Mouse (Mus musculus): ENCODE measurements around the gene Ttc27.

The Ttc27 gene

GRCm38 (mm10) chr17:74842603-74843002 is 125.1 kb downstream of the Ttc27 start:
- DNase-seq (ENCODE audit: low spot score), result no peak

DNA sequence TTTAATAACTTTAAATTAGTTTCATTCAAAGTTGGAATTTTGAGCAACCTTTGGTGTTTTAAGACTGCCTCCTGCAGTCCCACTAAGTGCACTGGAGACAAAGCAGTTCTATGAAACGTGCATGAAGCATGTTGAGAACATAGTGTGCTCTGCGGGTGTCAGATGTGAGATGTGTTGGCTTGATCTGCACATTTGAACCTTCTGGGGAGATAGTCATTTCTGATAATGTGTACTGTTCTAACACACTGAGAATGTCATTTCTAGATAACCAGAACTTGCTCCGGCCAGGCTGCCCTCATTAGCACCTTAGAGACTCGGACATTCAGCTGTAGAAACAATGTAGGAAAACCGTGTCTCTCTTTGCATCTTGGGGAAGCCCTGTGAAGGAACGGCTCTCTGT is 126.0 kb downstream of the Ttc27 start:
- no peak for DNase-seq (ENCODE audit: low spot score)

GRCm38 (mm10) chr17:74846031-74846891 is 128.7 kb downstream of the Ttc27 start:
- DNase-seq (ENCODE audit: low spot score), result no peak

- DNase-seq (ENCODE audit: low spot score), result no peak
Observed at GRCm38 (mm10) chr17:74850216-74850615, 132.7 kb downstream of the Ttc27 start.

DNA sequence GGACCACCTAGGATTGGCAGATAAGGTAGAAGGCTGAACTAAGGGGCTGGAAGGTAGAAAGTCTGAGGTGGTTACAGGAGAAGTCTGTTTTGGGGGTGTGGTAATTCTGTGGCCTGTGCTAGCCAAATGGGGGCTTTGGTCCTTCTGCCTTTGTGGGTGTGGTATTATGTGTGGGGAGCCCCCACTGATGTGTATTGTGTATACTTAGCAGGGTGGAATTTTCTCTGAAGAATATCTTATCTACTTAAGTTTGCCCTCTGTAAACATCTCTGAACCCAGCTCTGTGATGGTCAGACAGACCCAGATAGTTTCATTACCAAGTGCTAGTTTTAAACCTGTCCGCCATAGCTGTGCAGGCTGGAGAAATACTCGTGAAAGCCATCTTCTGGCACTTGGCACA is 141.8 kb downstream of the Ttc27 start:
- DNase-seq (ENCODE audit: low spot score), result no peak

GRCm38 (mm10) chr17:74860180-74860993 is 142.9 kb downstream of the Ttc27 start:
- DNase-seq (ENCODE audit: low spot score), result no peak

DNA sequence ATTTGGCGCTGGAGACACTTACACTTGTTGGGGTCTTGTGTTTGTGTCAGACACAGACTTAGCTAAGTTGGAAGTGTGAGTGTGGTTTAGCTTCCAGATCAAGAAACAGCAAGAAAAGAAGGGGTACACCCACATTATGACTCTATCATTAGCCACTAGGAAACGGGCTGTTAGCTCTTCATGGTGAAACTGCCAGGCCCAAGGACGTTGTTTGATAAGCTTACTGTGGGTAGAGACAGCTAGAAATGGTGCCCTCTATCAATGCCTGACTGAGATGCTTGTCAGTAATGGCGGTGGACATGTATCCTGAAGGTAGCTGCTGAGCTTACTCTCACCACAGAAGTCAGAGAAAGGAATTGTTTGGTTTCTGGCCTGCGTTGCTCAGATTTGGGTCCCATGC is 146.3 kb downstream of the Ttc27 start:
- no peak for DNase-seq (ENCODE audit: low spot score)

DNA sequence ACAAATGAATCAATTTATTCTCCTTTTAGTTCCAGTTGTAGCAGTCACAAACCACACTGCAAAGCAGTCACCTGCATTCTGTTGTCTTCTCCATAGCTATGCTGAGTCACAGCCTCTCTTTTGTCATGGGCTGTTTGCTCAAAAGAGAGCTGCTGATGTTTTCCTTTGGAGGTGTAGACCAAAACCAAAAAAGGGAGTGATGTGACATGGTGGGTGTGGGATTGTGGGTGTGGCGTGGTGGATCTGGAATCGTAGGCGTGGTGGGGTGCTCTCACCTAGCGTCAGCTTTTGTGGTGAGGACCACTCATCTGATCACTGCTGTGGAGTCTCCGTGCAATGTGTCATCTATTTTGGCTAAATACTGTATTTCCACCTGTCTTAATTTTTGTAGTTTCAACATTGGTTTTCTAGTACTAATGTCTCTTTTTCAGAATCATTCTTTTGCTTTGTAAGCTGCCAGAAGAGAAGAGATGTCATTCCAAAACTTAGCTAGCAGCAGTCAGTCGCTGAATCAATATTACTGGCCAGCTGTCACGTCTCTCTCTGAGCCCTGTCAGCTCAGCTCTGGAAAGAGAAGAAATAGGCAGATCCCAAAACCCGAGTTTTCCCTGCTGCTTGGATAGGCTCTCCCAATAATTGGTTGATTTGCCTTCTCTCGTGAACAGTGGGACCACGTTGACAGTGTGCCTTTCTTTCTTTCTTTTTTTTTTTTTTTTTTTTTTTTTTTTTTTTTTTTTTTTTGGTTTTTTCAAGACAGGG is 147.4 kb downstream of the Ttc27 start:
- DNase-seq (ENCODE audit: low spot score), result no peak

DNA sequence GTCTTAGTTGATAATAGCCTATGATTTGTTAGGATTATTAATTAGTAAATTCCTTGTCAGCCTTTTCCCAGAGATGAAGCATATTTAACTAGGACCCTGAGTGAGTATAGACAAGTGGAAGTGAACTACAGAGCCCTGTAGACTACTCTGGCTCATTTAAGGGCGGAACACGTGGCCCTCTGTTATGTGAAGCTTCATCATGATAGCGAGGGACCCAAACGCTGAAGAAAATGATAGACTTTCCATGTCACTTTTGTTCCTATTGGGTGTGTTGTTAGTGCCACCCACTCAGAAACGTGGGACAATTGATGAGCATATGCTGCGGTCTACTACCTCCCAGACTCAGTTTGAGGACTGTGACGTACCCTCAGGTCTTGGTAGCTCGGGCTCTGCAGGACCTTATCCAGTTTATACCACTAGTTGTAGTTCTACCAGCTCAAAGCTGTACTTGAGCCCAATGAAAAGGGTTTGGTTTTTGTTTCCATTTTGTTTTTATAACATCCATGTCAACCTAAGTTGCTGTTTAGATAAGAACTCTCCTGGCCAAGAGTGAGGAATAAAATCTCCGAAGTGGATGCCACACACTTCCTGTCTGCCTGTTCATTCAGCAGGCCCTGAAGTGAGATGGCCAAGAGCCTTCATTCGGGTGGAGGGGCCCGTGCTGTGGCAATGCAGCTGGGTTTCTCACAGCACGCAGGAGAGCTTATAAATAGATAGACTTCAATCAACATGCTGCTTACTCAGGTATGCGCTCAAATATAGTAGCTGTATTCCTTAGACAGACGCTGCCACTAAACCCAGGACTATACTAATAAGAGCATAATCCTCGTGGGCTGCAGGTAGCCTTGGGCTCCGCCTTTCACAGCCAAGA is 148.4 kb downstream of the Ttc27 start:
- DNase-seq (ENCODE audit: low spot score), result no peak

GRCm38 (mm10) chr17:74866565-74867507 is 149.3 kb downstream of the Ttc27 start:
- DNase-seq (ENCODE audit: low spot score), result no peak

DNA sequence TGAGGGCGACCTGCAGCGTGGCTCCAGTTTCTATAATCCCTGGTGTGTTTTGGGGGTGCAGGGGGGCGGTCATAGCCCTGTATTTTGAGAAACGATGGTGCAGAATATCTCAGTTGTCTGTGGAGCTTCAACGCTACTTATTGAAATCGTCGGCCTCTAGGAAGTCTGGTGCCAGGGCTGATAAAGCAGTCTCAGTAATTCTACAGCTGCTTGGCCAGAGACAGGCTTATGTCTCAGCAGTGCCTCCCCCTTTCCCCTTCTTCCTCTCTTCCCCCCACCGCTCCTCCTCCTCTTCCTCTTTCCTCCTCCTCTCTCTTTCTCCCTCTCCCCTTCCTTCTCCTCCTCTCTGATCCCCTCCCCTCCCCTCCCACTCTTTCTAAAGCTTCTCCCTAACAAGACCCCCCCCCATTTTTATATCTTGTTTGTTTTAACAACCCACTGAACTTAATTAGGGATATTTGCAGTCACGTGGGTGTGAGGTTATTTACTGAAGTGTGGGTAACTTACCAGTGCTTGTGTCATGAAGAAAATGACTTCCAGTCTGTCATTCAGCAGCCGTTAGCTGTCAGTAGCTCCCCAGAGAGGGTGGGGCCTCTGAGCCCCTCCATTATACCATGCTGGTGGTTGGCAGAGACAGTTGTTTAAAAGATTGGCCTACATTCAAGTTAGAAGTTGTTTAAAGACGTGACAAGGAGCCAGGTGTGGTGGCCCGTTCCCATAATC is 150.8 kb downstream of the Ttc27 start:
- no peak for DNase-seq (ENCODE audit: low spot score)

GRCm38 (mm10) chr17:74869556-74869955 is 152.0 kb downstream of the Ttc27 start:
- no peak for DNase-seq (ENCODE audit: low spot score)

DNA sequence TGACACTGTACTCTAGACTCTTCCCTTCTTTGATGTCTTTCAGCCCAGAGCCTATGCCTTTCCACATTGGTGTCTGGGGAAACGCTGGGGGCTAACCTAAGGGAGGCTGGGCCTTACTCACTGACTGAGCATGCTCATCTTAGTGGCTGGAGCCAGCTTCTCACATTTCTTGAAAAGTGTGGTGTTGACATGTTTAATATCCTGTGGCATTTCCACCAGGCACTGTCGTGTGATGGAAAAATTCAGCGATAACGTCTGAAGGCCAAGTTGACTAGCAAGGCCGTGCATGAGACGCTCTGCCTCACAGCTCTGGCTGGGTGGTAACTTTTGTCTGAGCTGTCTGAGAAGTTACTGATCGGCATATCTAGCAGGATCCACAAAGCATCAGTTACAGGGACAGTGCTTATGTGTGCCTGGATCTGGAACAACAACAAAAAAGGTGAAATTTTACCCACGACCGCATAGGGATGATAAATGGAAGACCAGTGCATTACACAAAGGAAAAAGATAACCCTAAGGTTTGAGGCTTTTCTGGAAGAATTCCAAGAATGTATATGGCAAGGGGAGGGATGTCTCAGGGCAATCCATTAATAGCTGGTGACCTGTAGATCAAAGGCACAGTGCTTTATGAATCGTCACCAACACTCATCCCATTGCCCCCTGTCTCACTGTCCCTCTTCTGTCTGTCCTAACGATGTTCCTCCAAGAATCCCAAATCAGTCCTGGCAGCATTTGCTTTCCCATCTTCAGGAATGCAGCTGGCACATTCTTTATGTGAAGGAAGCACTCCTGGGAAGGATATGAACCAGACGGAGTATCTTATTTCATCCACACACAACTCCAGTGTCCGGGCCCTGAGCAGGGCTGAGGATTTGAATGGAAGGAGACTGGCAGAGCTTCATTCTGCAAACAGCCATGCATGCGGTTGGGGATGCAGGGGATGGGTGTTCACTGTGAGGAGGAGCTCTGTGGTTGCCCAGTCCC is 152.9 kb downstream of the Ttc27 start:
- no peak for DNase-seq (ENCODE audit: low spot score)

GRCm38 (mm10) chr17:74872567-74872966 is 155.0 kb downstream of the Ttc27 start:
- no peak for DNase-seq (ENCODE audit: low spot score)

GRCm38 (mm10) chr17:74873756-74874155 is 156.2 kb downstream of the Ttc27 start:
- no peak for DNase-seq (ENCODE audit: low spot score)

GRCm38 (mm10) chr17:74875740-74876139 is 158.2 kb downstream of the Ttc27 start:
- no peak for DNase-seq (ENCODE audit: low spot score)

DNA sequence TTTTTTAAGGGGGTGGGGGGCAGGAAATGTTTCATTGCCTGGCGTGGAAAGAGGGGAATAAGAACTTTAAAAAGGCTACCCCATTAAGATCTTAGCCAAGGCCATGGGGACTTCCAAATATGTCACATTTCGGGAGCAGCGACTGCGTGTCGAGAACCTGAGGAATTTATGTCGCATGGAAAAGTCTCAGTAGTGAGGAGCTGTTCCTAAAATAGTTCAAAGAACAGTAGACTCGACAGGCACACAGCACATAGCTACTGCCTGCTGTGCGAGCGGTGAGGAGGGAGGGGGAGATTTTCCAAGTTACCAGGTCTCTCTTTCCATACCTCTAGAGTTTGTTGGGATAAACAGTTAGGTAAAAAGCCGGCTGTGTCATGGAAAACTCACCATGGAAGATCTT is 159.4 kb downstream of the Ttc27 start:
- DNase-seq (ENCODE audit: low spot score), result no peak

DNA sequence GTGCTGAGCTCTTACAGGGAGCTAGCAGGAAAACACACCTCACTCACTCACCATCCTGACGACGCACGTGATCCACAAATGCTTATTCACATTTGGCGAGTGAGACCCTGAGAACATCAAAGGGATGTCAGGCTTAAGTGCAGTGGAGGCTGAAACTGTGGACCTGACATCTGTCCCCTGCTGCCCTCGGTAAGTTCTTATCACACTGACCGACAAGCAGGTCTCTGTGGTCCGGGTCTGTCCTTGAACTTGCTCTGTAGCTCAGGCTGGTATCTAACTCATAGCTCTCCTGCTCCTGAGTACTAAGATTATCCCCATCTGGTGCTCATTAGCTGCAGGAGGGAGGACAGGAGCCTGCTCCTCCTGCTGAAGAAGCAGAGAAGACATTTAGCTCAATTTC is 162.2 kb downstream of the Ttc27 start:
- DNase-seq (ENCODE audit: low spot score), result no peak

Data from urinary bladder, postnatal 10 days (tissue).